Mouse (Mus musculus): ENCODE data around the gene Ptgis.

DNA sequence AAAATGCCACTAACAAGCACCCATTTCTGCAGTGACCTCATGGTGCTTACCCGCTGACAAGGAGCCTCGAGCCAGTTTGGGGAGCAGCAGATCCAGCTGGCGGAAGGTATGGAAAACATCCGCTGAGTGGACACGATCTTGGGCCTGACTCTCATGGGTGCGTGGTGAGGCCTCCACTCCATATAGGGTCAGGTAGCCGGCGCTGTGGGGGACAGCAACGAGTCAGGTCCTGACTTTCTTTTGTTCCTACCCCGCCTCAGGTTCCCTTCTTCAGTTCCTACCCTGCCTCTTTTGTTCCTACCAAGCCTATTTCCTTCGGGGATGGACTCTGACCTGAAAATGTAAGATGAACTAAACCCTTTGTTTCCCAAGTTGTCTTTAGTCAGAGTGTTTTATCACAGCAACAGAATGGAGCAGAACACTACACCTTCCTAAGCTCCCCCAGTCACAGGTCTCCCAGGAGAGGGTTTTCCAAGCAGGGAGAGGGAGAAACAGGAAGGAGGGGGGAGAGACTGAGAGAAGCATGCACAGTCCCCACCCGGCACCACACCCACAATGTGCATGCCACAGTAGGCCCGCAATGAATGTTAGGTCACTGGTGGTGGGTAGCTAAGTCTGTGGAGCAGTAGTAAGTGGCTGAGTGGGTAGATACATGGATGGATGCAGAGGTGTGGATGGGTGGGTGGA, 19.1 kb downstream of the Ptgis start:
- TF ChIP-seq CTCF (IDR thresholded peaks at IDR 0.05; ENCODE audit: control insufficient read depth, insufficient read depth, insufficient read length) (no peak), MYOG (IDR thresholded peaks at IDR 0.05; ENCODE audit: control insufficient read depth, extremely low read depth, insufficient read length) (no peak)
